Mouse (Mus musculus): ENCODE results near the gene Mecom. TPM values are rescaled to one million over a fixed set of nuclear protein-coding genes. Genes with fewer than 3 reads are reported as not detected.

The Mecom gene
- total RNA-seq, 1 experiment: 2.3 TPM

DNA sequence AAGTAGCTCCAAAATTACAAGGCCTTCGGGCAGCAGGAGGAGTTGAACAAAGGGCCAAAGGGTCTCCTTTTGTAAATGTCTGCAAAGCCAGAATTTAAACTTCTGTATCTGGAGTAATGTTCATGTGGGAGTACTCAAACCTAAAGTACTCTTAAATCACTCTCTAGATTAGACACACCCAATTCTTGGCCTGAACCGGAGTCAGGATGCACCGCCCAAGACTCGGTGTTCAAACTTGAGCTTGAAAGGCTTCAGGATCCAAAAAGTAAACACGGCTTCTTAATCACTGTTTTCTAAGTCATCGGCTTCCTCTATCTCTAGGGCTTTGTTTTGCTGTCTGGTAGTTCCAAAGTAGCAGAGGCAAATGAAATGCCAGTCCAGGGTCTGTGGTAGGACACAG lies 67.3 kb downstream of the Mecom start:
- H3K27ac ChIP-seq (ENCODE audit: insufficient read depth, low read depth, low read length, poor library complexity, severe bottlenecking): no peak overlapping the region
- H3K4me3 ChIP-seq (ENCODE audit: insufficient read depth in 1 of 2, low read depth in 1 of 2, low read length in 2 of 2, poor library complexity in 1 of 2, severe bottlenecking in 1 of 2): no peak overlapping the region
- no peak for DNase-seq (ENCODE audit: low read depth, low spot score)
- no peak overlapping the region for H3K9ac ChIP-seq (ENCODE audit: insufficient read depth, low read depth, low read length, poor library complexity, severe bottlenecking)
- TF ChIP-seq MAFK (IDR thresholded peaks at IDR 0.05; ENCODE audit: insufficient read depth, low read depth, low read length) (no peak), ZNF384 (IDR thresholded peaks at IDR 0.05; ENCODE audit: low read depth, low read length) (no peak)
- H3K36me3 ChIP-seq (ENCODE audit: control insufficient read depth, insufficient read depth, low read length, poor library complexity, severe bottlenecking): no peaks in the 10 kb centered on the region
- in situ Hi-C loops (cut with MboI; ENCODE audit: low sequenced_read_pairs in 2 of 2, unreplicated experiment in 2 of 2): no loop called here
- H3K9me3 ChIP-seq (ENCODE audit: control insufficient read depth, insufficient read depth, low read depth, low read length): no peaks in the 10 kb centered on the region
- no peaks in the 10 kb centered on the region for H3K4me1 ChIP-seq (ENCODE audit: control insufficient read depth in 2 of 2, insufficient read depth in 2 of 2, low read length in 2 of 2, poor library complexity in 1 of 2)

DNA sequence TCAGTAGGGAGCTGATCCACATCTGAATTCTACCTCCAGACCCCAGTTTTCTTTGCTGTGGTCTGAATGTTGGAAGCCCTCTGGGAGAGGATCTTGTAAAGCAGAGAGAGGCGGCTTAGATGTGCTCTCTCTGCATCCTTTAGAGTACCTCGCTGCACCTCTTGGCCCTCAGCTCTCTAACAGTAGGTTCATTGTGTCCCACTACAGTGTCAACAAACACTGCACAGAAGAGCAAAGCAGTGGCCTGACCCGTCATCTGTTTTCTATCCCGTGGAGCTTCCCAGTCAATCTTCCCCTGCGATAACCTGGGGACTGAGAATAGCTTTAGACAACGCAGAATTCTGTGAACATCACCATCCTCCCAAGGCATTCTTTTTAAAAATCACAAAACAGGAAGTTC lies 69.6 kb downstream of the Mecom start:
- Histone ChIP-seq H3K9me3 (ENCODE audit: control insufficient read depth, insufficient read depth, low read depth, low read length) (no peaks in the 10 kb centered on the region), H3K27ac (ENCODE audit: insufficient read depth, low read depth, low read length, poor library complexity, severe bottlenecking) (no peak overlapping the region), H3K36me3 (ENCODE audit: control insufficient read depth, insufficient read depth, low read length, poor library complexity, severe bottlenecking) (no peaks in the 10 kb centered on the region), H3K4me3 (ENCODE audit: insufficient read depth in 1 of 2, low read depth in 1 of 2, low read length in 2 of 2, poor library complexity in 1 of 2, severe bottlenecking in 1 of 2) (no peak overlapping the region), H3K4me1 (ENCODE audit: control insufficient read depth in 2 of 2, insufficient read depth in 2 of 2, low read length in 2 of 2, poor library complexity in 1 of 2) (no peaks in the 10 kb centered on the region), H3K9ac (ENCODE audit: insufficient read depth, low read depth, low read length, poor library complexity, severe bottlenecking) (no peak overlapping the region)
- no peak for TF ChIP-seq MAFK (IDR thresholded peaks at IDR 0.05; ENCODE audit: insufficient read depth, low read depth, low read length)
- TF ChIP-seq HCFC1 (IDR thresholded peaks at IDR 0.05; ENCODE audit: borderline replicate concordance, insufficient read depth, low read length): no peak
- TF ChIP-seq ZNF384 (IDR thresholded peaks at IDR 0.05; ENCODE audit: low read depth, low read length): no peak
- no peak for TF ChIP-seq CHD2 (IDR thresholded peaks at IDR 0.05; ENCODE audit: low read depth, low read length)
- TF ChIP-seq ZC3H11A (IDR thresholded peaks at IDR 0.05; ENCODE audit: borderline replicate concordance, low read depth, low read length): no peak
- DNase-seq (ENCODE audit: low read depth, low spot score): no peak
- in situ Hi-C loops (cut with MboI; ENCODE audit: low sequenced_read_pairs in 2 of 2, unreplicated experiment in 2 of 2): no loop called here

DNA sequence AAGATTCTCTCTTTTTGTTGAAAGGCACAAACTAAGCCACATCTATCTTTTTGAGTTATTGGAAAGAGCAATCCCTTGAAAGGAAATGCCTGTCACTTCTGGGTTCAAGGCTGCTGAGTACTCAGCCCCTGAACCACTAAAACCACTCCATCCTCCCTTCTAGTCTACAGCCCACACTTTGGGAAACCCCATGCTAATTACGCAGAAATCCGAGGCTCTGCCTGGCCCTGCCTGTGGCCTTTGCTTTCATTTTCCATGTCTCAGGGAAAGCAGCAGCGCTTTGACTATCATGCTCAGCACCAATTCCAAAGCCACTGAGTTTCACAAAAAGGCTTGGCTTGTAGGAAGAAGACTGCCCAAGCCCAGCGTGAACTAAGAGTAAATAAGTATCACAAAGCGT lies 70.8 kb downstream of the Mecom start:
- Histone ChIP-seq H3K4me3 (ENCODE audit: insufficient read depth in 1 of 2, low read depth in 1 of 2, low read length in 2 of 2, poor library complexity in 1 of 2, severe bottlenecking in 1 of 2) (no peak overlapping the region), H3K27ac (ENCODE audit: insufficient read depth, low read depth, low read length, poor library complexity, severe bottlenecking) (no peak overlapping the region), H3K4me1 (ENCODE audit: control insufficient read depth in 2 of 2, insufficient read depth in 2 of 2, low read length in 2 of 2, poor library complexity in 1 of 2) (no peaks in the 10 kb centered on the region), H3K9me3 (ENCODE audit: control insufficient read depth, insufficient read depth, low read depth, low read length) (no peaks in the 10 kb centered on the region), H3K36me3 (ENCODE audit: control insufficient read depth, insufficient read depth, low read length, poor library complexity, severe bottlenecking) (no peaks in the 10 kb centered on the region), H3K9ac (ENCODE audit: insufficient read depth, low read depth, low read length, poor library complexity, severe bottlenecking) (no peak overlapping the region)
- TF ChIP-seq MAFK (IDR thresholded peaks at IDR 0.05; ENCODE audit: insufficient read depth, low read depth, low read length) (no peak), CHD2 (IDR thresholded peaks at IDR 0.05; ENCODE audit: low read depth, low read length) (no peak), ZNF384 (IDR thresholded peaks at IDR 0.05; ENCODE audit: low read depth, low read length) (no peak), HCFC1 (IDR thresholded peaks at IDR 0.05; ENCODE audit: borderline replicate concordance, insufficient read depth, low read length) (no peak), ZC3H11A (IDR thresholded peaks at IDR 0.05; ENCODE audit: borderline replicate concordance, low read depth, low read length) (no peak)
- in situ Hi-C loops (cut with MboI; ENCODE audit: low sequenced_read_pairs in 2 of 2, unreplicated experiment in 2 of 2): no loop called here
- no peak for DNase-seq (ENCODE audit: low read depth, low spot score)

DNA sequence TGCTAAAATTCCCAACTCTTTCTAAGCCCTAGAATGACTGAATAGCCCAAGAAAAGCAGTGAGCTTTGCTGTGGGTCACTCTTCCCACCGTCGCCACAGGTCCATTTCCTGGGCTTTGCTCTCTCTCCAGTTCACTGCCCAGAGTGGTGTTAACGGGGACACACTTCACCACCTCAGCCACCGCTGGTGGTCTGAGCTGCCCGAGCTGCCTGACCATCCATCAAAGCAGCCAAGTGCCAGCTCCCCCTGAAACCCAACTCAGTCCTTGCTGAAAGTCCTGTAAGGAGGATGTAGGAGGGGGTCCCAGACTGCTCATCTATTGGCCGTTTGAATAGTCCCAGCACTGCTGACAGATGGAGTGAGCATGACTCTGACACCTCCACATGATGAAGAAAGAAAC lies 72.2 kb downstream of the Mecom start:
- TF ChIP-seq MAFK (IDR thresholded peaks at IDR 0.05; ENCODE audit: insufficient read depth, low read depth, low read length): no peak
- Histone ChIP-seq H3K4me3 (ENCODE audit: insufficient read depth in 1 of 2, low read depth in 1 of 2, low read length in 2 of 2, poor library complexity in 1 of 2, severe bottlenecking in 1 of 2) (no peak overlapping the region), H3K27ac (ENCODE audit: insufficient read depth, low read depth, low read length, poor library complexity, severe bottlenecking) (no peak overlapping the region), H3K9me3 (ENCODE audit: control insufficient read depth, insufficient read depth, low read depth, low read length) (no peaks in the 10 kb centered on the region), H3K36me3 (ENCODE audit: control insufficient read depth, insufficient read depth, low read length, poor library complexity, severe bottlenecking) (no peaks in the 10 kb centered on the region), H3K4me1 (ENCODE audit: control insufficient read depth in 2 of 2, insufficient read depth in 2 of 2, low read length in 2 of 2, poor library complexity in 1 of 2) (no peaks in the 10 kb centered on the region), H3K9ac (ENCODE audit: insufficient read depth, low read depth, low read length, poor library complexity, severe bottlenecking) (no peak overlapping the region)
- no peak for DNase-seq (ENCODE audit: low read depth, low spot score)
- in situ Hi-C loops (cut with MboI; ENCODE audit: low sequenced_read_pairs in 2 of 2, unreplicated experiment in 2 of 2): no loop called here

DNA sequence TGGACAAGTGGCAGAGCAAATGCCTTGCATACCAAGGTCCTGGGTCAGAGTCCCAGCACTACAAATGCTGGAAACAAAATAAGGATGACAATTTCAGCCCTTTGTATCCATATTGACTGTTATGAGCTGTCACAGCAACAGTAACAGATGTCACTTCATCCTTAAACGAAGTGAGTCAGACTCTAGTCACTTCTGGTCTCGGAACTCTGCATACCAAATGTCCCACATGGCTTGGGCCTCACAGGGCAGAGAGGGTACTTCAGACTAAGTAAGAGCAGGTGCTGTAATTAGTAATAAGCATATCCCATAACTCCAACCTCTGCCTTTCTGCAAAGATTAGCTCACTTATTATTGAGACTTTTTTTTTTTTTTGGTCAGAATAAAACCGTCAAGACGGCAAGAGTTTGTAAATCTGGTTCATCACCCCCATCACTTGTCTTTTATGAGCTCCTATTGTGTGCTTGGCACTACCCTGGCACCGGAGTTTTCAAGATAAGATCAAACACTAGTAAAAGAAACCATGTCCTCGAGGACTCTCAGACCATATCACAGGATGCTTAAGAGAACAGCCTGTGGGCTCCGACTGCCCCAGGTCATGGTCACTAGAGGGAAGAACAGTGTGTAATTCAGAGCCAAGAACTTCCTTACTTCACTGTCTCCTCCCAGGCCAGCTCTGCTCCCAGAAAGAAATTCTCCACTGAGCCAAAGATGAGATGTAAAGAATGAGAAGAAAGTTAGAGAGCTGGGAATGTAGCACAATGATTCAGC lies 79.6 kb downstream of the Mecom start:
- no peak for DNase-seq (ENCODE audit: low read depth, low spot score)
- no peaks in the 10 kb centered on the region for H3K36me3 ChIP-seq (ENCODE audit: control insufficient read depth, insufficient read depth, low read length, poor library complexity, severe bottlenecking)
- no peaks in the 10 kb centered on the region for H3K9me3 ChIP-seq (ENCODE audit: control insufficient read depth, insufficient read depth, low read depth, low read length)
- H3K27ac ChIP-seq (ENCODE audit: insufficient read depth, low read depth, low read length, poor library complexity, severe bottlenecking): no peak overlapping the region
- in situ Hi-C loops (cut with MboI; ENCODE audit: low sequenced_read_pairs in 2 of 2, unreplicated experiment in 2 of 2): no loop called here
- TF ChIP-seq ZNF384 (IDR thresholded peaks at IDR 0.05; ENCODE audit: low read depth, low read length): no peak
- no peak for TF ChIP-seq MAFK (IDR thresholded peaks at IDR 0.05; ENCODE audit: insufficient read depth, low read depth, low read length)
- TF ChIP-seq HCFC1 (IDR thresholded peaks at IDR 0.05; ENCODE audit: borderline replicate concordance, insufficient read depth, low read length): no peak
- H3K4me1 ChIP-seq (ENCODE audit: control insufficient read depth in 2 of 2, insufficient read depth in 2 of 2, low read length in 2 of 2, poor library complexity in 1 of 2): no peaks in the 10 kb centered on the region
- no peak overlapping the region for H3K4me3 ChIP-seq (ENCODE audit: insufficient read depth in 1 of 2, low read depth in 1 of 2, low read length in 2 of 2, poor library complexity in 1 of 2, severe bottlenecking in 1 of 2)
- no peak overlapping the region for H3K9ac ChIP-seq (ENCODE audit: insufficient read depth, low read depth, low read length, poor library complexity, severe bottlenecking)
